Mouse (Mus musculus) limb, embryonic 14.5 days (tissue): ENCODE results near the gene Orai3. TPM values are rescaled to one million over a fixed set of nuclear protein-coding genes. Genes with fewer than 3 reads are reported as not detected.
A peak's percentile ranks its signal among the peaks of the same experiment; 100 is the strongest.

Experiments
- ATAC-seq: fragments of 200-750 bp; cut with Nextera tagmentation; 2 replicates; pipeline ENCODE4 v1.8.0; 2017; ENCODE audit warnings: low read depth, moderate number of reproducible peaks, moderate TSS enrichment; ENCODE audit not compliant: low FRiP score
- DNase-seq: peaks from one replicate; pipeline ENCODE4 v3.0.0-alpha.2; 2015; ENCODE audit warnings: low spot score
- H3K27ac ChIP-seq: fragments of 300-500 bp; sonication (generic); replicated peaks from 2 replicates; pipeline ENCODE4 v1.5.1; 2014; ENCODE audit warnings: low read depth, mild to moderate bottlenecking, low read length, moderate library complexity, mixed read lengths
- H3K27me3 ChIP-seq: fragments of 300-500 bp; sonication (generic); 2 replicates; pipeline ENCODE4 v1.6.1; 2014; ENCODE audit warnings: low read length, mixed read lengths; ENCODE audit not compliant: control insufficient read depth, insufficient read depth
- H3K36me3 ChIP-seq: fragments of 300-500 bp; sonication (generic); 2 replicates; pipeline ENCODE4 v1.6.1; 2014; ENCODE audit warnings: mild to moderate bottlenecking, low read length, moderate library complexity, mixed read lengths; ENCODE audit not compliant: control insufficient read depth, insufficient read depth
- H3K4me1 ChIP-seq: fragments of 300-500 bp; sonication (generic); 2 replicates; pipeline ENCODE4 v1.6.1; 2014; ENCODE audit warnings: antibody characterized with exemption, low read length, mixed read lengths; ENCODE audit not compliant: control insufficient read depth, insufficient read depth
- H3K4me2 ChIP-seq: fragments of 300-500 bp; sonication (generic); replicated peaks from 2 replicates; pipeline ENCODE4 v1.6.1; 2014; ENCODE audit warnings: low read depth, mild to moderate bottlenecking, low read length, moderate library complexity; ENCODE audit not compliant: severe bottlenecking
- H3K4me3 ChIP-seq: fragments of 300-500 bp; sonication (generic); replicated peaks from 2 replicates; pipeline ENCODE4 v1.5.1; 2014; ENCODE audit warnings: low read length
- H3K9ac ChIP-seq: fragments of 300-500 bp; sonication (generic); 2 replicates; pipeline ENCODE4 v1.6.1; 2014; ENCODE audit warnings: mild to moderate bottlenecking, low read depth, low read length, moderate library complexity; ENCODE audit not compliant: severe bottlenecking
- H3K9me3 ChIP-seq: fragments of 300-500 bp; sonication (generic); 2 replicates; pipeline ENCODE4 v1.6.1; 2016; ENCODE audit warnings: low read length; ENCODE audit not compliant: control insufficient read depth
- POLR2A ChIP-seq: fragments of 200-500 bp; IDR thresholded peaks from 2 replicates; pipeline ENCODE4 v1.8.0; 2012; ENCODE audit warnings: inconsistent platforms, mild to moderate bottlenecking, moderate library complexity, borderline replicate concordance; ENCODE audit not compliant: insufficient read depth, insufficient read length; ENCODE audit errors: extremely low read depth
- WGBS: fragments of 180-500 bp; shearing (Covaris S2); extraction: QIAGEN DNeasy Blood & Tissue Kit; methylation state at CpG from one replicate; pipeline ENCODE4 v1.1.7; 2014; 5-methylcytosine and 5-hydroxymethylcytosine counted together
- polyA plus RNA-seq, 2 experiments: library from polyadenylated mRNA; depleted of rRNA in 1 of 2; stranded (reverse) in 1 of 2; unstranded in 1 of 2; fragments of >200 nt; fragmentation: Nextera tagmentation in 1 of 2; extraction: Ambion mirVana in 1 of 2; gene quantifications; 2 replicates each; pipeline versions ENCODE4 v1.2.1 to v1.2.3; 2012 to 2014

Orai3 gene
- polyA plus RNA-seq, 2 experiments: 10.5 to 22.8 TPM

- no peak overlapping the region for H3K27ac ChIP-seq
- no peak overlapping the region for H3K4me3 ChIP-seq
- peaks cover 50% of the 10 kb centered on the region for H3K36me3 ChIP-seq
- no peak overlapping the region for H3K9ac ChIP-seq
- H3K27me3 ChIP-seq: no peaks in the 10 kb centered on the region
- no peak for DNase-seq
- WGBS: 78% methylated on average over 4 of the region's 4 CpGs
- no peak overlapping the region for H3K4me2 ChIP-seq
- no peak for ATAC-seq
- H3K4me1 ChIP-seq: no peaks in the 10 kb centered on the region
- TF ChIP-seq POLR2A: no peak
- H3K9me3 ChIP-seq: no peaks in the 10 kb centered on the region
Measured at GRCm38 (mm10) chr7:127811240-127811639, 41.6 kb downstream of the Orai3 start.

- no peaks in the 10 kb centered on the region for H3K27me3 ChIP-seq
- no peak for ATAC-seq
- H3K27ac ChIP-seq: no peak overlapping the region
- 81% methylated on average over 3 of the region's 3 CpGs for WGBS
- no peaks in the 10 kb centered on the region for H3K9me3 ChIP-seq
- no peak overlapping the region for H3K4me2 ChIP-seq
- H3K36me3 ChIP-seq: peaks cover 50% of the 10 kb centered on the region
- no peak overlapping the region for H3K9ac ChIP-seq
- DNase-seq: no peak
- H3K4me1 ChIP-seq: no peaks in the 10 kb centered on the region
- no peak overlapping the region for H3K4me3 ChIP-seq
- no peak for TF ChIP-seq POLR2A
Measured at GRCm38 (mm10) chr7:127812292-127812691, 42.7 kb downstream of the Orai3 start.

- DNase-seq: no peak
- H3K36me3 ChIP-seq: peaks cover 47% of the 10 kb centered on the region
Measured at GRCm38 (mm10) chr7:127813821-127814220, 44.2 kb downstream of the Orai3 start.

GRCm38 (mm10) chr7:127814241-127814921 is 44.8 kb downstream of the Orai3 start:
- Histone ChIP-seq H3K9ac (no peak overlapping the region), H3K36me3 (peaks cover 45% of the 10 kb centered on the region), H3K4me1 (no peaks in the 10 kb centered on the region), H3K4me3 (no peak overlapping the region), H3K4me2 (no peak overlapping the region), H3K27ac (no peak overlapping the region), H3K27me3 (no peaks in the 10 kb centered on the region), H3K9me3 (no peaks in the 10 kb centered on the region)
- 78% methylated on average over 19 of the region's 19 CpGs for WGBS
- TF ChIP-seq POLR2A: no peak
- DNase-seq (peak; percentile 5), ATAC-seq (no peak)

More at GRCm38 (mm10) chr7:127813821-127814220, 44.2 kb downstream of the Orai3 start:
- H3K4me1 ChIP-seq: no peaks in the 10 kb centered on the region
- no peak overlapping the region for H3K27ac ChIP-seq
- H3K27me3 ChIP-seq: no peaks in the 10 kb centered on the region
- H3K9me3 ChIP-seq: no peaks in the 10 kb centered on the region
- 79% methylated on average over 4 of the region's 4 CpGs for WGBS
- H3K9ac ChIP-seq: no peak overlapping the region
- no peak for ATAC-seq
- H3K4me2 ChIP-seq: no peak overlapping the region
- no peak overlapping the region for H3K4me3 ChIP-seq
- no peak for TF ChIP-seq POLR2A

- Histone ChIP-seq H3K27ac (no peak overlapping the region), H3K4me2 (no peak overlapping the region), H3K36me3 (peaks cover 37% of the 10 kb centered on the region), H3K4me3 (no peak overlapping the region), H3K9ac (no peak overlapping the region), H3K4me1 (no peaks in the 10 kb centered on the region), H3K27me3 (no peaks in the 10 kb centered on the region), H3K9me3 (no peaks in the 10 kb centered on the region)
- TF ChIP-seq POLR2A: no peak
- ATAC-seq (no peak), DNase-seq (no peak)
- WGBS: 91% methylated on average over 15 of the region's 15 CpGs
Measured at GRCm38 (mm10) chr7:127815116-127815665, 45.6 kb downstream of the Orai3 start.
